Mouse (Mus musculus): ENCODE data around the gene Gm9789. TPM values are rescaled to one million over a fixed set of nuclear protein-coding genes. Genes with fewer than 3 reads are reported as not detected.
"Not testable (repeated sequence)": the region's sequence is repeated elsewhere in the genome, so short reads cannot be mapped to it uniquely, and the experiment has no call there.

The Gm9789 gene
- polyA plus RNA-seq (2012; rRNA removed): not detected in 2 replicates

- 84% methylated on average over 4 of the region's 4 CpGs for WGBS
- no peak for TF ChIP-seq POLR2A (IDR thresholded peaks at IDR 0.05; ENCODE audit: low read depth, low read length)
- TF ChIP-seq CTCF (IDR thresholded peaks at IDR 0.05; ENCODE audit: extremely low read depth, insufficient read depth, insufficient read length, insufficient replicate concordance): no peak
- Histone ChIP-seq H3K4me1 (ENCODE audit: control insufficient read depth, insufficient read depth, insufficient read length) (no peaks in the 10 kb centered on the region), H3K36me3 (ENCODE audit: control insufficient read depth, insufficient read depth, low read length) (no peaks in the 10 kb centered on the region), H3K4me3 (ENCODE audit: extremely low read depth, insufficient read depth, insufficient read length) (no peak within 1 kb of the TSS), H3K27me3 (ENCODE audit: control insufficient read depth, insufficient read depth, low read length) (no peaks in the 10 kb centered on the region), H3K27ac (ENCODE audit: insufficient read depth, low read length) (no peak within 1 kb of the TSS)
- DNase-seq (ENCODE audit: low read depth in 1 of 2, low spot score in 2 of 2): no peak
Observed at GRCm38 (mm10) chr16:89157652-89158051, at the start of gene Gm9789. Gm9789 (plus strand) TSS chr16:89157952.

DNA sequence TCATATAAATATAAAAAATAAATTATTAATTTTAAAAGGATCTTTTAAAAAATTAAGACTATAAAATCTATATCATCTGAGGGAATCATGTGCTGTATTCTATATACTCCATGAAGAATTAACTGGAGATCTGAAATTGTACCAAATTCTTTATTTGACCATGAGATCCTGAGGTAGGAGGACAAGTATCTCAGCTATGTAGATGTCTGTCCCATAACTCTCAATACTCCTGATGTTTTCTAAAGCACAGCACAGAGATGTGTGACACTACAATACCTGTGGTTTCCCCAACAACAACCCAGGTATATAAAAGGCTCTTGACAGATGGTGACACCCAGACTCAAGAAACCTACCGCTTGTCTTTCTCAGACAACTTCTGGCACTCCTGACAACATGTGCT, 17.2 kb upstream of the Gm9789 start, which contains the start of gene Gm6358:
Gene Gm6358 (plus strand): TSS at position 301 of the 400 bp plus-strand sequence.
- no peaks in the 10 kb centered on the region for H3K27me3 ChIP-seq (ENCODE audit: control insufficient read depth, insufficient read depth, low read length)
- H3K4me3 ChIP-seq (ENCODE audit: extremely low read depth, insufficient read depth, insufficient read length): no peak within 1 kb of the TSS
- H3K36me3 ChIP-seq (ENCODE audit: control insufficient read depth, insufficient read depth, low read length): no peaks in the 10 kb centered on the region
- WGBS: 89% methylated on average over 1 of the region's 1 CpGs
- no peaks in the 10 kb centered on the region for H3K4me1 ChIP-seq (ENCODE audit: control insufficient read depth, insufficient read depth, insufficient read length)
- no peak for TF ChIP-seq POLR2A (IDR thresholded peaks at IDR 0.05; ENCODE audit: low read depth, low read length)
- no peak for TF ChIP-seq CTCF (IDR thresholded peaks at IDR 0.05; ENCODE audit: extremely low read depth, insufficient read depth, insufficient read length, insufficient replicate concordance)
- DNase-seq (ENCODE audit: low read depth in 1 of 2, low spot score in 2 of 2): no peak
- H3K27ac ChIP-seq (ENCODE audit: insufficient read depth, low read length): no peak within 1 kb of the TSS

GRCm38 (mm10) chr16:89150786-89151185, 7.0 kb upstream of the Gm9789 start, which contains the start of gene Gm10061:
Gm10061 (plus strand) TSS chr16:89151086.
- 88% methylated on average over 1 of the region's 1 CpGs for WGBS
- Histone ChIP-seq H3K36me3 (ENCODE audit: control insufficient read depth, insufficient read depth, low read length) (no peaks in the 10 kb centered on the region), H3K4me1 (ENCODE audit: control insufficient read depth, insufficient read depth, insufficient read length) (no peaks in the 10 kb centered on the region), H3K27ac (ENCODE audit: insufficient read depth, low read length) (no peak within 1 kb of the TSS), H3K27me3 (ENCODE audit: control insufficient read depth, insufficient read depth, low read length) (no peaks in the 10 kb centered on the region), H3K4me3 (ENCODE audit: extremely low read depth, insufficient read depth, insufficient read length) (no peak within 1 kb of the TSS)
- no peak for DNase-seq (ENCODE audit: low read depth in 1 of 2, low spot score in 2 of 2)
- TF ChIP-seq CTCF (IDR thresholded peaks at IDR 0.05; ENCODE audit: extremely low read depth, insufficient read depth, insufficient read length, insufficient replicate concordance): no peak
- no peak for TF ChIP-seq POLR2A (IDR thresholded peaks at IDR 0.05; ENCODE audit: low read depth, low read length)

- DNase-seq (ENCODE audit: low read depth in 1 of 2, low spot score in 2 of 2); H3K4me1 ChIP-seq (ENCODE audit: control insufficient read depth, insufficient read depth, insufficient read length); H3K36me3 ChIP-seq (ENCODE audit: control insufficient read depth, insufficient read depth, low read length); H3K4me3 ChIP-seq (ENCODE audit: extremely low read depth, insufficient read depth, insufficient read length); H3K27me3 ChIP-seq (ENCODE audit: control insufficient read depth, insufficient read depth, low read length); H3K27ac ChIP-seq (ENCODE audit: insufficient read depth, low read length): not testable (repeated sequence)
Observed at GRCm38 (mm10) chr16:89169190-89169589, 11.4 kb downstream of the Gm9789 start, which contains the start of gene Gm7735. Gm7735 (plus strand) TSS chr16:89169490.

DNA sequence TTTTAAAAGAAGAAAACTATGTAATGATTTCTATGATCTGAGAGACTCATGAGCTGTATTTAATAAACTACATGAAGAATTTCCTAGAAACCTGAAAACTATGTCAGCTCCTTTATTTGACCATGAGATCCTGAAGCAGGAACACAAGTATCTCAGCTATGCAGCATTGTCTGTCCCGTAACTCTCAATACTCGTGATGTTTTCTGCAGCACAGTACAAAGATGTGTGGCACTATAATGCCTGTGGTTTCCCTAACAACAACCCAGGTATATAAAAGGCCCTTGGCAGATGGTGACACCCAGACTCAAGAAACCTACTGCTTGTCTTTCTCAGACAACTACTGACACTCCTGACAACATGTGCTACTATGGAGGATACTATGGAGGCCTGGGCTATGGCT, 16.7 kb downstream of the Gm9789 start, which contains the start of gene 1110057P08Rik:
Gene 1110057P08Rik (plus strand): TSS at position 301 of the 400 bp plus-strand sequence.
- no peak for DNase-seq (ENCODE audit: low read depth in 1 of 2, low spot score in 2 of 2)
- Histone ChIP-seq H3K27me3 (ENCODE audit: control insufficient read depth, insufficient read depth, low read length) (no peaks in the 10 kb centered on the region), H3K36me3 (ENCODE audit: control insufficient read depth, insufficient read depth, low read length) (no peaks in the 10 kb centered on the region), H3K4me1 (ENCODE audit: control insufficient read depth, insufficient read depth, insufficient read length) (no peaks in the 10 kb centered on the region), H3K4me3 (ENCODE audit: extremely low read depth, insufficient read depth, insufficient read length) (no peak within 1 kb of the TSS), H3K27ac (ENCODE audit: insufficient read depth, low read length) (no peak within 1 kb of the TSS)
- TF ChIP-seq CTCF (IDR thresholded peaks at IDR 0.05; ENCODE audit: extremely low read depth, insufficient read depth, insufficient read length, insufficient replicate concordance) (no peak), POLR2A (IDR thresholded peaks at IDR 0.05; ENCODE audit: low read depth, low read length) (no peak)
- 78% methylated on average over 2 of the region's 2 CpGs for WGBS

- Histone ChIP-seq H3K27ac (ENCODE audit: insufficient read depth, low read length) (no peak overlapping the region), H3K27me3 (ENCODE audit: control insufficient read depth, insufficient read depth, low read length) (no peaks in the 10 kb centered on the region), H3K4me3 (ENCODE audit: extremely low read depth, insufficient read depth, insufficient read length) (no peak overlapping the region), H3K36me3 (ENCODE audit: control insufficient read depth, insufficient read depth, low read length) (no peaks in the 10 kb centered on the region), H3K4me1 (ENCODE audit: control insufficient read depth, insufficient read depth, insufficient read length) (no peaks in the 10 kb centered on the region)
- TF ChIP-seq CTCF (IDR thresholded peaks at IDR 0.05; ENCODE audit: extremely low read depth, insufficient read depth, insufficient read length, insufficient replicate concordance) (no peak), POLR2A (IDR thresholded peaks at IDR 0.05; ENCODE audit: low read depth, low read length) (no peak)
- 81% methylated on average over 4 of the region's 4 CpGs for WGBS
- DNase-seq (ENCODE audit: low read depth in 1 of 2, low spot score in 2 of 2): no peak
Observed at GRCm38 (mm10) chr16:89188621-89189020, 30.9 kb downstream of the Gm9789 start.

DNA sequence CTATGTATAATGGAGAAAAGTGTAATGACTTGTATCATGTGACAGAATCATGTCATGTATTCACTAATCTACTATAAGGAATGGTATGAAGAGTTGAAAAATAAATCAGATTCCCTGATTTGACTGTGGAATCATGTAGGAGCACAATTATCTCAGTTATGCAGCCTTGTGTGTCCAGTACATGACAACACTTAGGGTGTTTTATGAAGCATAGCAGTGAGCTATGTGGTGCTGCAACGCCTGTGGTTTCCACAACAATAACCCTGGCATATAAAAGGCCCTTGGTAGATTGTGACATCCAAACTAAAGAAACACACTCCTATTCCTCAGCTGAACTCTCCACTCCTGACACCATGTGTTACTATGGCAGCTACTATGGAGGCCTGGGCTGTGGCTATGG, 47.8 kb downstream of the Gm9789 start, which contains the start of gene Krtap20-2:
Gene Krtap20-2 (plus strand): TSS at position 301 of the 400 bp plus-strand sequence.
- Histone ChIP-seq H3K4me1 (ENCODE audit: control insufficient read depth, insufficient read depth, insufficient read length) (no peaks in the 10 kb centered on the region), H3K27ac (ENCODE audit: insufficient read depth, low read length) (no peak within 1 kb of the TSS), H3K27me3 (ENCODE audit: control insufficient read depth, insufficient read depth, low read length) (no peaks in the 10 kb centered on the region), H3K36me3 (ENCODE audit: control insufficient read depth, insufficient read depth, low read length) (no peaks in the 10 kb centered on the region), H3K4me3 (ENCODE audit: extremely low read depth, insufficient read depth, insufficient read length) (no peak within 1 kb of the TSS)
- no peak for DNase-seq (ENCODE audit: low read depth in 1 of 2, low spot score in 2 of 2)
- WGBS: 50% methylated on average over 1 of the region's 1 CpGs
- TF ChIP-seq CTCF (IDR thresholded peaks at IDR 0.05; ENCODE audit: extremely low read depth, insufficient read depth, insufficient read length, insufficient replicate concordance) (no peak), POLR2A (IDR thresholded peaks at IDR 0.05; ENCODE audit: low read depth, low read length) (no peak)

Other genes with a start within 250 kb of the Gm9789 start
- not detected in 2 replicates for gene Krtap19-9b, start 225.7 kb upstream of the Gm9789 start, polyA plus RNA-seq (2012; rRNA removed)
- gene Krtap16-3, start 195.1 kb upstream of the Gm9789 start, polyA plus RNA-seq (2012; rRNA removed): not detected in 2 replicates
- gene Krtap22-2, start 147.2 kb upstream of the Gm9789 start, polyA plus RNA-seq (2012; rRNA removed): not detected in 2 replicates
- gene Gm10229, start 142.7 kb upstream of the Gm9789 start, polyA plus RNA-seq (2012; rRNA removed): not detected in 2 replicates
- gene Krtap6-1, start 126.3 kb upstream of the Gm9789 start, polyA plus RNA-seq (2012; rRNA removed): not detected in 2 replicates
- not detected in 2 replicates for gene Gm10228, start 116.5 kb upstream of the Gm9789 start, polyA plus RNA-seq (2012; rRNA removed)
- not detected in 2 replicates for gene Krtap6-5, start 110.1 kb upstream of the Gm9789 start, polyA plus RNA-seq (2012; rRNA removed)
- gene 1110025L11Rik, start 94.0 kb upstream of the Gm9789 start, polyA plus RNA-seq (2012; rRNA removed): not detected in 2 replicates
- gene Krtap6-3, start 73.9 kb upstream of the Gm9789 start, polyA plus RNA-seq (2012; rRNA removed): not detected in 2 replicates
- not detected in 2 replicates for gene Gm6358, start 17.1 kb upstream of the Gm9789 start, polyA plus RNA-seq (2012; rRNA removed)
- not detected in 2 replicates for gene Gm10061, start 6.9 kb upstream of the Gm9789 start, polyA plus RNA-seq (2012; rRNA removed)
- not detected in 2 replicates for gene Gm7735, start 11.5 kb downstream of the Gm9789 start, polyA plus RNA-seq (2012; rRNA removed)
- not detected in 2 replicates for gene 1110057P08Rik, start 16.8 kb downstream of the Gm9789 start, polyA plus RNA-seq (2012; rRNA removed)
- gene Krtap20-2, start 47.9 kb downstream of the Gm9789 start, polyA plus RNA-seq (2012; rRNA removed): not detected in 2 replicates
- gene Krtap21-1, start 245.9 kb downstream of the Gm9789 start, polyA plus RNA-seq (2012; rRNA removed): not detected in 2 replicates